Mouse (Mus musculus) kidney, postnatal 25 days (tissue): ENCODE measurements around the gene Sucla2.

Source experiments
- DNase-seq, 2 experiments: peaks; one replicate each; pipeline ENCODE4 v3.0.0; 2021; ENCODE audit warnings: mixed read lengths in 2 of 2

Sucla2 gene

GRCm38 (mm10) chr14:73524766-73525448, at the start of gene Sucla2:
Gene Sucla2, plus strand, starts transcription at chr14:73525319.
- peak; percentile 96 for DNase-seq

DNA sequence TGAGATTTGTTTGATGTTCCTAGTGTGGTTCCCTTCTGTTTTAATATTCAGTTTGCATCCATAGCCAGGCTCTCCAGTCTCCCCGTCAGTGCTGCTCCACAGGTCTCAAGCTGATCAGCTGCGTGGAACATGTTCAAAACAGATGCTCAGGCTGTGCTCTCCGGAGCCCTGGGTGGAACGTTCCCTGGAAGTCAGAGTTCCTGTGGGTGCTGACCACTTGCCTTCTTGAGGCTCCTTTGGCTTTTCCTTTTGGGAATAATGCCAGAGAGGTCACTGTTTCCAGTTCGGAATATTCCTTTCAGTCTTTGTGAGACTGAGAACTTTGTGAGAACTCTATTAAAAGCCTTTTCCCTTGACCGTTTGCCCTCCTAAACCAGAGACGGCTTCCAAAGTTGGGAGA, 49.6 kb upstream of the Sucla2 start:
- DNase-seq: peak; percentile 50 to 76

DNA sequence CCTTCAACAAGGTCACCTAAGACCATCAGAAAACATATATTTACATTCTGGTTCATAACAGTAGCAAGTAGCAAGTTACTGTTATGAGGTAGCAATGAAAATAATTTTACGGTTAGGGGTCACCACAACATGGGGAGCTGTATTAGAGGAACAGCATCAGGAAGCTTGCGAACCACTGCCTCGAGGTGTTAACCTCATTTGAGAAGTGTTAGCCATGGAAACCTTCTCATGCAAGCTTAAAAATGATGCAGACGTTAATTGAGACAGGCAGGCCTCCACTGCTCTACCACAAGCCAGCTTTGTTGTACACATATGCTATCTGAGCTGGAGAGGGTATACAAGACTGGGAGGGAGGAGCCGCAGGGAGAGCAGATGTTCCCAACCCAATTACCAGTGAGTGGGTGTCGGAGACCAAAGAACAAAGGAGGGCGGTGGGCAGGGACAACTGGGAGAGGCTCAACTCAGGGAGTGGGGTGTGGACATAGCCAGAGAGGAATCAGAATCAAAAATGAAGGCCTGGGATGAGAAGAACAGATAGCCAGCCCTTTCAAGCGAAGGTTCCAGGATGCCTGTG, 48.7 kb upstream of the Sucla2 start:
- DNase-seq: no peak

DNA sequence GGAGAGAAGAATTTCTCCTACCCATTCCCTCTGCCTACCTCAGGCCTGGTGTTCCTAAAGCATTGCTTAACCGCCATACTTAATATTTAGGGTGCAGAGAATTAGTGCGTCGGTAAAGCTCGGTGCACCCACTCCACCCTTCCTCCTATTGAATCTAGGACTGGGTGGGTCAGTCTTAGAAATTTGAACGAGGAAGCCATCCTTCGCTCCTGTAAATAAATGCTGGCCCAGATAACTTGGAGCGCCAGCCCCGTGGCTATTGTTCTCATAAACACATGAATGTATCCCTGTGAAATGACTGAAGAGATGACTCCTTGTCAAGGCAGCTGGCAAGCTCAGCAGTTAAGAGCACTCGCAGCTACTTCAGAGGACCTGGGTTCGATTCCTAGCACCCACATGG, 48.0 kb upstream of the Sucla2 start:
- DNase-seq: no peak

- DNase-seq: no peak
These were observed 46.8 kb upstream of the Sucla2 start for GRCm38 (mm10) chr14:73478321-73478720.

DNA sequence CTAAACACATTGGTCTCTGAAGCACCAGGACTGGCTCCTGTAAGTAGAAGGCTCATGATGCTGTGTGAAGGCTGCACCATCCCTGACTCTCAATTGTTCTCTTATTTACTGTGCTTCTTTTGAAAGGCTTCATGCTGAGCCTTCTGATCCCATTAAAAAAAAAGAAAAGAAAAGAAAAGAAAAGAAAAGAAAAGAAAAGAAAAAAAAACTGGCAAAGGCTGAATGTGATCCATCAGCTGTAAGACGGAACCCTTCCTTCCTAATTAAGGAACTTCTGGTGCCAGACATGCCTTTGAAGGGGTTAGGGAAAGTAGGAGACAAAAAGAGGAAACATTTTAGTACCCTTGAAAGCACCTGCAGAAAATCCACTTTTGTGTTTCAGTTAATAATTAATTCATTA, 45.3 kb upstream of the Sucla2 start:
- DNase-seq: no peak

DNA sequence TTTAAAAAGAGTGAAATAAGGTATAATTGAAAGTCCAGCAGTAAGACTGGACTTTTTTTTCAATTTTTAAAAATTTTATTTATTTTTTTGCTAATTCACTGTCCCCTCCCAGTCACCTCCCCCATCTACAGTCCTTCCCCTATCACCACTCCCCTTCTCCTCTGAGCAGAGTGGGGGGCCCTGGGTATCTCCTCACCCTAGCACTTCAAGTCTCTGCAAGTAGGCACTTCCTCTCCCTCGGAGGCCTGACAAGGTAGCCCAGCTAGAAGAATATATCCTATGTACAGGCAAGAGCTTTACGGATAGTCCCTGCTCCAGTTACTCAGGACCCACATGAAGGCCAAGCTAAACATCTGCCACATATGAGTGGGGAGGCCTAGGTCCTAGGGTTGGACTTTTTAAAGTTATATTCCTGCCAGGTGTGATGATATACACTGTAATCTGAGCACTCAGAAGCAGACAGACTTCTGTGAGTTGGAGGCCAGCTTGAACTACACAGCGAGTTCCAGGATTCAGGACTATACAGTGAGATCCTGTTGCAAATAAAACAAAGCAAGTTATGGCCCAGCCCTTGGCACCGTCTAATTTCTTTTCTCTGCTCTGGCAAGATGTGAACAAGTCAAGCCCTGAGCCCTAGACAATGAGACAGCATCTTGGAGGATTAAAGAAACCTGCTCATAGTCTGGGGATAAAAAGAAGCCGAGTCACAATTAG, 41.4 kb upstream of the Sucla2 start:
- DNase-seq: no peak

GRCm38 (mm10) chr14:73484366-73485110, 40.6 kb upstream of the Sucla2 start:
- DNase-seq: no peak

GRCm38 (mm10) chr14:73486641-73487040, 38.5 kb upstream of the Sucla2 start:
- DNase-seq: no peak

GRCm38 (mm10) chr14:73493356-73493755, 31.8 kb upstream of the Sucla2 start:
- DNase-seq: no peak

DNA sequence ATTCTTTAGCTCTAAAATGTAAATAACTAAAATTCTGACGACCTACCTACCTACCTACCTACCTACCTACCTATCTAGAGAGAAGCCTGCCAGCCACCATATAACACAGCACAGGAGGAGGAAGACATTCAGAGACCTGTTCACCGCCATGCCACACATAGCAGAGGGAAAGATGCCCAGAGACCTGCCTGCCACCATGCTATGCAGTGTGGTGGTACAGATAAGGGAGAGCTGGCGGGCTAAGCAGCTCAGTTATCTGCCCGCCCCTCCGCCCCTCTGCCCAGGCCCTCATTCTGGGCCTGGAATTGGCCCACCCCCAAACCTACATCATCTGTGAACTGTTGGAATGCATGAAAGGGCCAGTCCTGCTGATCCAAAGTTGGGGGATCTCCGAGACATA, 31.0 kb upstream of the Sucla2 start:
- no peak for DNase-seq

DNA sequence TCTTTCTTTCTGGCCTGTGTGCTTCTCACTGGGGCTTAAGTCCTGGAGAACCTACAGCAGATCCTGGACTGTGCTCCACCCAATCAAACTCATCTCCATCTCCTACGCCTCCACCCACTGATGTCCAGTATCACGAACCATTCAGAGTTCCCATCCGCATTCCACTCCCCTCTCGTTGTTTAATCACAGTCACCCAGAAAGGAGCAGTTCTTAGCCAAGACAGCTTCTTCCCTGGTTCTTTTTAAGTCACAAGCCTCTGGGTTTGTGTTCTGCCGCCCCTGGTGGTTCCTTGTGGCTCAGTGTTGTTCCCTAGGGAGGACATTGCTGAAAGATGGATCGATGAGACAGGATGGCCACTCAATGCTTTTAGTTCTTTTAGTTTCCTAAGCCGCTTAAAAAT, 29.4 kb upstream of the Sucla2 start:
- DNase-seq: no peak

DNA sequence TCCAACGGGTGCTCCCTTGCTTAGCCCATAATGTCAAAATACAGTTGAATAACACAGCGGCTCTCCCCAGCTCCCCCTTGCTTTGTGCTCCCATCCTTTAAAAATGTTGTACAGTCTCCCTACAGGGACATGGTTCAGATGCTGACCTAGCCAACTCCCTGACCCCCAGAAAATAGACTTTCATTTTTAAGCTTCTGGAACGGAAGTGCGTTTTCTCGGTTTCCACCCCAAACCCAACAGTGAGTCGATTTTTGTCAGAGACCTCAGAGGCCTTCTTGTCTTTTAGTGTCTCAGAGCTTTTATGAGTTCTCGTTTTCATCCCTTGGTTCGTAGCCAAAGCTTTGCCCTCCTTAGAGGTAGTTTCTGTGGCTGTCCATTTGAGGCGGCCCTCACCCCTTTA, 23.8 kb upstream of the Sucla2 start:
- no peak for DNase-seq

DNA sequence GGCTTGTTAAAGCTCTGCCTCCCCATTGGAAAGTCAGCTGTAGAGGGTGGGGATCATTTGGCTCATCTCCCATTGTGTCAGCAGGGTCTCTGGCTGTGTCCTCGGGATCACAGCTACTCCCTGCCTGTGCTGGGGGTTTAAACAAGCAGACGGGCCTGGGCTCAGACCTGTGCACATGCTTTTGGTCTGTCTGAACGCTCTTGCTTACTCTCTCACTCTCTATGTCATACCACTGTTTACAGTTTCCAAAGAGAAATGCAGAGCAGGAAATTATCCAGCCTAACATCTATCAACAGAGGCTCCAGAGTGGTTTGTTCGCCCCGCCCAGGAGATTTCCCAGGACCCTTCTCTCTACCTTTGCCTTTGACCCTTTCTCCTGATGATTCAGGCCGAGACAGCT, 23.4 kb upstream of the Sucla2 start:
- DNase-seq: no peak

- DNase-seq: no peak
These were observed 22.4 kb upstream of the Sucla2 start for GRCm38 (mm10) chr14:73502591-73503184.

GRCm38 (mm10) chr14:73503237-73503933, 21.7 kb upstream of the Sucla2 start:
- DNase-seq: no peak

GRCm38 (mm10) chr14:73506283-73506682, 18.8 kb upstream of the Sucla2 start:
- no peak for DNase-seq

DNA sequence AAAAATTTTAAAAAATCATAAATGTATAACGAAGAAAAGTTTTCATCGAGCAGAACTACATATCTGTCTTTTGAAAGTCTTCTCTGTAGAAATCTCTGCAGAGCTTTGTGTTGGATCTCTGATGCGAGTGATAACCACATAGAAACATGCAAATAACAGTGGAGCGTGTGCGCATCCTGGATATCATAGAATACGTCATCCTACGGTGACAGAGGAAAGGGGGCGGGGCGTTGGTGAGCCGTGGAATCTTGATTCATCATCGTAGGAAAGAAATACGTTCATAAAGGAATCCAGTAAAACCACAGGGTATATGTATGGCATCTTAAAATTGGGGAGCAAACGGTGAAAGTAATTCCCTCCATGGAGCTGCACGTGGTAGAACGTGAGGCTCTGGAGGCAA, 17.9 kb upstream of the Sucla2 start:
- no peak for DNase-seq

DNA sequence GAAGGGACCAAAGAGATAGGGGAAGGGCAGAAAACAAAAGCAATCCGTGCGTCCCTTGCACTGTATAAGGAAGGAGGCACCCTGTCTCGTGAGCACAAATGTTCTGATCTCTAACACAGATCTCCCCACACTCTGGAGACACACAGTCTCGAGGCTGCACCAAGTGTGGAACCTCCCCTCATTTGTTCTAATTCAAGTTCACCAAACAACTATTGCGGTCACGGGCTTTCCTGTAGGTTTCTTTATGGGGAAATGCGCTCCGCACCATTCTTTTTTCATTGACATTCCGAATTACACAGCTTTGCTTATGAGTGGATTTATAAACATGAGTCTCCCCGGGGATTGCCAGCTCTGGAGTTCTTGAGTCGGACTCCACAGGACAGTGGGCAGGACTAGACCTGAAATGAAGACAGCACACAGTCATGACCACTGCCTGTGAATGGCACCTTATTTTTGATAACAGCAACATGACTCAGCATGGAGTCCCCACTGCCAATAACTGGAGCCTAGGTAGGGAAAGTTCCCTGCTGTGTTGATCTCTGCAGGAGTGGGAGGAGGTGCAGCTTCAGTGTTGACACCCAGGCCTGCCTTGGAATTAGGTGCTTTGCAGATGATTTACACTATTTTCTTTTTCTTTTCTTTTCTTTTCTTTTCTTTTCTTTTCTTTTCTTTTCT, 17.3 kb upstream of the Sucla2 start:
- no peak for DNase-seq

- DNase-seq: no peak
These were observed 16.3 kb upstream of the Sucla2 start for GRCm38 (mm10) chr14:73508630-73509395.
